Mouse (Mus musculus) cerebellum, adult 9-10 months (tissue): ENCODE measurements at regions not wholly inside any gene's neighbourhood (a gene's known extent, or its start where the extent isn't known, plus 50 kb on each side); places are given as distances from the start of the nearest gene placed in this dataset.

ENCODE experiments used
- DNase-seq: peaks from one replicate; pipeline ENCODE4 v3.0.0; 2022

GRCm38 (mm10) chr13:101883177-101883576 is 115.2 kb upstream of the Pik3r1 start:
- no peak for DNase-seq

GRCm38 (mm10) chr13:101884752-101885151 is 116.7 kb upstream of the Pik3r1 start:
- no peak for DNase-seq

DNA sequence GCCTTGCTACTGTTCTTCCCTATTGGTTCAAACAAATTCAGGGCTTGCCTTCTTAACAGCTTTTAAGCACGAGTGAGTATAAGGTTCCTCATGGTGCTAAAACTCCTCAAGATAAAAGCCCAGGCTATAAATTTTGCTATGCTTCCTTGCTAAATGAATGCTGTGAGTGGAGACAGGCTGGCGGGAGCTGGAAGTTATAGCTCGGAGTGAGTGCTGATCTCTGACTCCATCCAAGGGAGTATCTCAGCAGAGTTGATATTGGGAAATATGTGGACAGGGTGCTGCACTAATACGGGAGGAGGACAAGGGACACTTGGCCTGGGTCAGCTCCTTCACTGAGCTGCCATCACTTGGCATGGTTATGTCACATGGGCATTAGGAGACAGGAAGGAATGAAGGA is 123.5 kb upstream of the Pik3r1 start:
- no peak for DNase-seq

DNA sequence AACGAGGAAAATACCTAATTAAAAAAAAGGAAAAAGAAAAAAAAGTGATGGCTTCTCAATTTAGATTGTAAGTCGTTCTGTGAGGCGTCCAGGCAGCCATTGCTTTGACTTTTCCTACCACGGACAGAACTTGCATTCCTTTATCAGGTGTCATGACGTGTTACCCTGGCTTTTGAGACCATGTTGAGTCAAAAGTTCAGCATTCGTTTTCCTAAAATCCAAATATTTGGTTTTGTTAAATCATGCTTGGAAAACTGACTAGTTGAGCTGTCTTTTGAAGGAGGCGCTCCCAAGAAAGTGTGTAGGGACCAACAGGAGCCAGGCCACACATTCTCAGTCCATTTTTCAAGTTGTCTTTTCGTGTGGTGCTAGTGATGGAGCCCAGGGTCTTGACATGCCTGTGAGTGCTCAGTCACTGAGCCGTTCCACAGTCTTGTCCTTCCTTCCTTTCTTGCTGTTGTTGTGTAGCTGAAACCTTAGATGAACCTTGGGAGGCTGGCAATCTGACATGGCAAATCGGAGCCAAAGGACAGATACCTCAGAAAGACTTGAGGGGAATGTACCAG is 125.1 kb upstream of the Pik3r1 start:
- DNase-seq = no peak

DNA sequence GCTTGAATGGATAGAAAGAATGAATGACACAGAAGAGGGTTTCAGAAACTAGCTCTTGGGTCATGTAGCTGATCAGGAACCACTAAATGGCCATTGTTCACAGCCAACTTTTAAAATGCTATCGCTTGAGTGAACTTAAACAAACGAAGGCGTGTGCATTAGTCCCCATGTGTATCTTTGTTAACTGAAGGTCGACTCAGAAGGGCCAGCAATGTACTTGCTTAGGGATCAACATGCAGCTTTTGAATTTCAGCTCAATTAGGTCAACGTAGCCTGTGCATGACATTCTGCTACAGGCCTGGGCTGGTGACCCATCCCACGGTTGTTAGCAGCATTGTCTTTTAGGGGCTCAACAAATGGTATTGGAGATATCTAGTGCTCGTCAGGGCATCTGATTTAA is 127.1 kb upstream of the Pik3r1 start:
- no peak for DNase-seq

DNA sequence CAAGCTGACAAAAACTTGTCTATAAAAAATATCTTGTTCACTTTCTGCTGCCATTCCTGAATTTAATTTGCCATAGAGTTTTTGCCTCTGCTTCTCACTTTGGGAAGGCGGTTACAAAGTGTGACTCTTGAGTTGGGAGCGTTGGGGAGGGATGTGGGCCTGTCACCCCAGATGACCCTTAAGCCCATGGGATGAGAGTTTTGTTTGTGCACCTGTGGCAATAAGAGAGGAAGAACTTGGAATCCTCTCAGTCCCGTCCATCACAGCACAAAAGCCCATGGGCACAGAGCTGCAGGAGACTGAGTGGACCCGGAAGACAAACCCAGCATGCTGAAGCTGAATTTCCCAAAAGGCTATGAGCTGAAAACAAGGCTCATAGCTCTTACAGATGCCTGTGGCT is 127.7 kb upstream of the Pik3r1 start:
- DNase-seq = no peak

GRCm38 (mm10) chr13:101896946-101897345 is 128.9 kb upstream of the Pik3r1 start:
- DNase-seq = no peak

DNA sequence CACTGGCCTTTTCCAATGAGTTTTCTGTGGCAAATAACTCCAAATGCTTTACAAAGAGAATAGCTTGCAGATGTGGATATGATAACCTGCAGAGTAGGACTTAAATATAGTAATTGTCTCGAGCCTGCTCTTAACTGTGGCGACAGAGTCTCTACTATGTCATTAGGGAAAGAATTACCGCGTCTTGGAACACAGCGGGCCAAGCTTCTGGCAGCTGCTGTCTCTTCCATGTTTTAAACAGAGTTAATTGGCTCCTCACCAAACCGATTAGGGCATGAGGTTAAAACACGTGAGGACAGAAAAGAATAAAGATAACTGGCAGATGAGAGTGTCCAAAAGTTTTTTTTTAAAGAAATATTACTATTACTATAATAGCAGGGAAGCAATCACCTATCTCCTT is 134.2 kb upstream of the Pik3r1 start:
- DNase-seq = no peak

DNA sequence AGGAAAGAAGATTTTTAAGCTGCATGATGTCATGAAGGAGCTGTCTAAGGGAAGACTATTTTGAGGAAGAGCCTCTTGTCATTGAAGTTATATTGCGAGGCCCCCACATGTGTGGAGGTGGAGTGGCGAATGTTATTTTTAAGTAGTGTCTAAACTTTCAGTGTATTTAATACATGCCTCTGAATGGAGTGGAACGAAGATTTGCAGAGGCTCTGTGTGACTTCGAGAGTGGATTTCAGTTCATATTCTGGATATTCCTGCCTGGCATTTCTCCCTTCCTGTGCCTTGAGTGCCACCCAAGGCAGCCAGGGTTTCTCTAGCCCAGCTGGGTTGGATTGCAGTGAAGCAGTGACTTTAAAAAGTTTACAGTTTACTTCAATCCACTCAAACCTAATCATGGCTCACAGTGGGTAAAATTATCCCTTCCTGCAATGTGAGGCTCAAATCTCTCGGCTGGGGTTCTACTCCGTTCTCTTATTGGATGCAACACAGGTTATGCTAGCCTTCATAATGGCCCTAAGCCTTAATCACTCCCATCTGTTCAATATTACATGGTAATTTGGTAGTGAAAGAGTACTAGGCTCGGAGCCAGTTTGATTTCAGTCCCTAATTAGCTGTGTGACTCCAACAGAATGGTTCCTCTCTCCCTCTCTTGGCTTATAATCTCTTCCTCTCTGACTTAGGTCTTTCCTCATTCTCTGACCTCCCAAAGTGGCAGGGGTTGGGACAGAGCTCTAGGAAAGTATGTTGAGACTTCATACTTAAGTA is 138.1 kb upstream of the Pik3r1 start:
- DNase-seq = no peak

DNA sequence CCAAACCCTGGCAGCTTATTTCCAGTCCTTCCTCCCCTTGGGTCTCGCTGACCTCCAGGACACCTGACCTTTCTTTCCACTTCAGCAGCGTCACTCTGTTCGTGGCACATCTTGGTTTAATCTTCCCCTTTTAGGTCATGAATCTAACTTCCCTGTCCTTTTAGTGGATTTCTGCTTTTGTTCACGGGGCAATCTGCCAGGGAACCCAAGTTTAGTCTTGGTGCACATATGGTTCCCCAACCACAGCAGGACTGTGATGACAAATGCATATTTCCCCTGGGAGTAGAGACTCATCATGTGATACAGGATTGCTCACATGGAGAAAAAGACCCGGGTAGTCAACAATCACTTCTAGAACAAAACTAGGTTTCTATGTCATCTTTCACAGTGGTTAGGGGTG is 141.0 kb upstream of the Pik3r1 start:
- no peak for DNase-seq

- DNase-seq = no peak
Measured at GRCm38 (mm10) chr13:101910687-101911086, 142.7 kb upstream of the Pik3r1 start.

- no peak for DNase-seq
Measured at GRCm38 (mm10) chr13:101914132-101914531, 146.1 kb upstream of the Pik3r1 start.

DNA sequence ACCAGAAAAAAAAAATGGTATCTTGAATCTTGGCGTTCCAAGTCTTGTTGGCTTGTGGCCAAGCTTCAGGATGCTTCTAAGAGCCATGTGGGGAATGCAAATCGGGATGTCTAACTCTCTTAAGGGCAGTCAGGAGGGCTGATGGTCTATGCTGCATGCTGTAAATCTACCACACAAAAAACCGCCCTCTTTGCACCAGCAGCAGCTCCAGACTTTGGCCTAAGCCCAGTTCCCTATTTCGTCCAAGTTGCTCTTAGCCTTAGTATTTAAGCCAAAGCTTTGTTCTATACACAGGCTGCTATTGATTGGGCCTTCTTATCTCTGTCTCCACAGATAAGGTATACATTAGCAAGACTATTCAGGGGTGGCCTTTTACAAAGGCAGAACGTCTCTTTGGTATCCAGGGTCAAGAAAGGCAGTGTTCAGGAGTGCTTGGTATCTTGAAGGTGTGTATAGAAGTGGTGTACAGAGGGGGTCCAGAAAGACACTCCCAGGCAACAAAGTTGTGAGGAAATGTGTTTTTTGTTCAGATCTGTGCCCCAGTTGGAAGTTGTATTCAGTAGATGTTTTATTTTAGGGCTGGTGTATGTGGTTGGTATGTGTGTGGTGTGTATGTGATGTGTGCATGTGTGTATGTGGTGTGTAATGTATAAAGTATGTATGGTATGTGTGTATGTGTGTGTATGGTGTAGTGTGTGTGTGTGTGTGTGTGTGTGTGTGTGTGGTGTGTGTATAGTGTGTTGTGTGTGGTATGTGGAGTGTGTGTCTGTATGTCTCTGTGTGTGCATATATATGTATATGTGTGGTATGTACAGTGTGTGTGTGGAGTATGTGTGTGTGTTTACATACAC is 146.9 kb upstream of the Pik3r1 start:
- DNase-seq = no peak

DNA sequence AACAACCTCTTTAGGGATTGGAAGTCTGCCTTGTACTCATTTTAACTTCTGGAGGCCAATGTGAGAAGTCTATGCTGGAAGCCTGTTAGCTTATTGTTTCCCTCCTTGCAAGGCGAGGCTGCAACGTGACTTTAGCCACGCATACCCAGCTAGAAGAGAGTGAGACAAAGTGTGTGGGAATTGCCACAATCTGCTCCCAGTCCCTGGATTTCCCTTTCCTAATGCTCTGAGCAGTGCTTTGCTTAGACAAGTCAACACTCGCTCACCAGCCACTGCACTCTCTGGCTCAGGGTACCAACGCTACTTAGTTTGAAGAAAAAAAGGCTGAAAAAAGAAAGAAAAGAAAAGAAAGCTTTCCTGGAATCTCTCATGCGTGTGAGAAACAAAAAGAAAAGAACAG is 147.5 kb upstream of the Pik3r1 start:
- no peak for DNase-seq

DNA sequence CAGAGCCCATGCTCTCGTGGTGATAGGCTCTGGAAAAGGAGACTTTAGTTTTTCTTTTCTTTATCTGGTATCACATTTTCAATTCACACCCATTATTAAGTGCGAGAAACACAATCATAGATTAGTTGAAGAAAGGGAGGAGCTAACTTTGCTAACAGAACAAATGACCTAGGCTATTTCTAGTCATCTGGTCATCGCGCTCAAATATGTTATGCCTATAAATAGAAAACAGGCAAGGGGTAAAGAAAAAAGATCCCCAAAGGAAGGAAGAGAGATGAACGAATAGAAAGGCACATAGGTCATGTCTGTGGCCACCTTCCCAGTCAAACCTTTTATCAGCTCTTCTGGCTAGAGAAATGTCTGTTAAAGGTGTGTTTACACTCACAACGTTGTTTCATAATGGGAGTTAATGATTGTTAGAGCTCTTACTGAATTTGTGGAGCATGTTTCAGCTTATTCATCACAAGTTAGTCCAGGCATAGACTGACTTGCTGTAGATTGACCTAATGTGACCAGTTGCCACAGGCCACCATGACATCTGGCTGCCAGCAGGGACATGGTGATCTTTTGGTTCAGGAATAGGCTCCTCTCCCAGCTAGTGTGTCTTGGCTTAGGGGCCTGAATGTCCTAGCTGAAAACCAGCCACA is 148.1 kb upstream of the Pik3r1 start:
- DNase-seq = no peak

- DNase-seq = no peak
Measured at GRCm38 (mm10) chr13:101916876-101917275, 148.9 kb upstream of the Pik3r1 start.

- DNase-seq = no peak
Measured at GRCm38 (mm10) chr13:101918185-101918584, 150.2 kb upstream of the Pik3r1 start.

DNA sequence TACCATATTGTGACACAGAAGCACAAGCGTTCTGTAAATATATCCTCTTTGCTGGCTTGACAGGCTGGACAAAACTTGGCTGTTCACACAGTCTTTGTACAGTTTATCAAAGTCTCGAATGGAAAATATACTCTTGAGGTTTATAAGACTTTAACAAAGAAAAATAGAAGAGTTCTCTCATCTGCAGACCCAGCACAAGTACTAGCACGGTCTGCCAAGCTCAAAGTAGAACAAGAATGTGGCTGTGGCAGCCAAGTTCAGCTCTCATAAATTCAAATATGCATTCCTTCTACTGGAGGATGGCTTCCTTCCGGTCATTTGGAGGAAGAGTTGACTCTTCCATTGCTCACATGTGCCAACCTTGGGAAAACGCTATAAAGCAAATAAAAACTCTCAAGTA is 151.2 kb upstream of the Pik3r1 start:
- no peak for DNase-seq

GRCm38 (mm10) chr13:101920384-101920783 is 152.4 kb upstream of the Pik3r1 start:
- DNase-seq = no peak

DNA sequence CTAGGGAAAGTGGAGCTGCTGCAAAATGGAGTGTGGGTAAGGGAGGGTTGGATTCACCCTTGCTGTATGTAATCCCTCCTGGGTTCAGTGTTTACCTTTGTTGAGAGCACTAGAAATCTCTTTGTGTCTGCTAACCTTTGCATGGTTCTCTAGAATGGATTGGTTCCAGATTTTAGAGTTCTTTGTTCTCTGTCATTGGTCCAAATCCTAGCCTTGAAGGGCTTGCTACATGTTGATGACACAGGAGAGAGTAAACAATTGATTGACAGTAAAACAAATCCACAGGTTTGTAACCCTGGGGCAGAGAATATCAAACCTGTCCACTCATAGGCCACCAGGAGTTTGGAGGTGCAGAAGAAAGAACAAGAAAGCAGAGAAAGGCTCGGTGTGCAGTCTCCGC is 156.6 kb upstream of the Pik3r1 start:
- DNase-seq = no peak

DNA sequence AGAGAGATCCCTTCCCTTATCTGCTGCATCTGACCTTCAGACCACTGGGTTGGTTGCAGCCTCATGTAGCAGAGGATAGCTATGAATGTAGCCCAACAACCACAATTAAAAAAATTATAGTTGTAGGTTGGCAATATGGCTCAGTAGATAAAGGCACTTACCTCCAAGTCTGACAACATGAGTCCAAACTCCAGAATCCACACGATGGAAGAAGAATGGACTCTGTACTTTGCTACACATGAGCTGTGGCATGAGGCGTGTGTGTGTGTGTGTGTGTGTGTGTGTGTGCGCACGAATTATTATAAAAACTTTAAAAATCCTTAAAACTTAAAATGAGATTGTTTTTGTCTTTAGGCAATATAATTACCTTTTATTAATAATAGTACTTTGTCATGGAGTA is 163.2 kb upstream of the Pik3r1 start:
- no peak for DNase-seq

GRCm38 (mm10) chr13:101931882-101932281 is 163.9 kb upstream of the Pik3r1 start:
- no peak for DNase-seq

DNA sequence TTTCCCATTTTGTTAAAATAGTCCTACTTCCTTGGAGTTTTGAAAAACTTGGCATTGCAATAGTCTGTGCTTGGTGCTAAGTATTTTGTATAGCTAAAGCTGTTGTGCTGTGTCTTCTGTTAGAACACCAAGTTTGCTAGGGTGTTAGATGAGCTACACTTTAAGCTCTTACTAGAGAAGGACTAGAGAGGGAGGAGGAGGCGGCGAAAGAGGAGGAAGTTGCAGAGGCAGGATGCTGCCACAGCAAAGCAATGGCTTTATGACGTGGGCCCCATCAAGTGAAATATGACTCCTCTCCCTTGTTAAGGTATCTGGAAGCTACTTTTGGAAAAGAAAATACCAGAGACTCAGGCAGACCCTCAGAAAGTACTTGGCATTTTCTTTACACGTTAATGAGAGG is 167.8 kb upstream of the Pik3r1 start:
- no peak for DNase-seq

GRCm38 (mm10) chr13:101954521-101954920 is 186.5 kb upstream of the Pik3r1 start:
- no peak for DNase-seq
